Mouse (Mus musculus) activated CD4-positive, CD25-positive, alpha-beta regulatory T cell, adult 4 months (primary cell): ENCODE measurements around the gene Gm3336. TPM values are rescaled to one million over a fixed set of nuclear protein-coding genes. Genes with fewer than 3 reads are reported as not detected.

Experiments
- ATAC-seq: one replicate; pipeline ENCODE4 v1.8.0; 2017
- polyA plus RNA-seq, 2 experiments: library from polyadenylated mRNA; unstranded; fragments of 100-300 nt; shearing (Covaris generic); gene quantifications; one replicate each; pipeline ENCODE4 v1.2.1; 2017

Gene Gm3336
- polyA plus RNA-seq, 2 experiments from 2014 or later, result not detected

GRCm38 (mm10) chr8:70719796-70720270 is 1.5 kb downstream of the Gm3336 start:
- no peak for ATAC-seq

GRCm38 (mm10) chr8:70720739-70721138 is 2.4 kb downstream of the Gm3336 start:
- ATAC-seq, result peak; percentile 52

GRCm38 (mm10) chr8:70721601-70722000 is 3.3 kb downstream of the Gm3336 start:
- ATAC-seq, result no peak

- ATAC-seq, result no peak
These were observed 5.3 kb downstream of the Gm3336 start, which contains the start of gene Pde4c for GRCm38 (mm10) chr8:70723486-70724210. Gene Pde4c (plus strand): TSS chr8:70723720.

GRCm38 (mm10) chr8:70724216-70724615 is 5.9 kb downstream of the Gm3336 start:
- no peak for ATAC-seq

GRCm38 (mm10) chr8:70725792-70726447 is 7.6 kb downstream of the Gm3336 start:
- ATAC-seq, result no peak

- ATAC-seq, result no peak
These were observed 8.4 kb downstream of the Gm3336 start for GRCm38 (mm10) chr8:70726721-70727120.

- ATAC-seq, result peak; percentile 69
These were observed 11.6 kb downstream of the Gm3336 start for GRCm38 (mm10) chr8:70729808-70730475.

GRCm38 (mm10) chr8:70730956-70731355 is 12.6 kb downstream of the Gm3336 start:
- no peak for ATAC-seq

GRCm38 (mm10) chr8:70737705-70738104 is 19.4 kb downstream of the Gm3336 start:
- no peak for ATAC-seq

- no peak for ATAC-seq
These were observed 19.9 kb downstream of the Gm3336 start for GRCm38 (mm10) chr8:70738211-70738610.

GRCm38 (mm10) chr8:70741661-70742060 is 23.3 kb downstream of the Gm3336 start:
- no peak for ATAC-seq

GRCm38 (mm10) chr8:70742176-70742575 is 23.8 kb downstream of the Gm3336 start:
- no peak for ATAC-seq

- no peak for ATAC-seq
These were observed 24.8 kb downstream of the Gm3336 start for GRCm38 (mm10) chr8:70742981-70743655.

GRCm38 (mm10) chr8:70743656-70744590 is 25.6 kb downstream of the Gm3336 start:
- peak; percentile 47 for ATAC-seq

- peak; percentile 44 for ATAC-seq
These were observed 26.5 kb downstream of the Gm3336 start for GRCm38 (mm10) chr8:70744806-70745205.

- no peak for ATAC-seq
These were observed 27.4 kb downstream of the Gm3336 start for GRCm38 (mm10) chr8:70745691-70746220.

GRCm38 (mm10) chr8:70746676-70747075 is 28.3 kb downstream of the Gm3336 start:
- no peak for ATAC-seq

GRCm38 (mm10) chr8:70747211-70747890 is 29.0 kb downstream of the Gm3336 start:
- no peak for ATAC-seq

GRCm38 (mm10) chr8:70748246-70749096 is 30.1 kb downstream of the Gm3336 start:
- no peak for ATAC-seq
